Mouse (Mus musculus): Measurements from ENCODE around the gene 1190005I06Rik. TPM values are rescaled to one million over a fixed set of nuclear protein-coding genes. Genes with fewer than 3 reads are reported as not detected.

Gene 1190005I06Rik
- polyA plus RNA-seq, 1 experiment from 2014 or later, result 1.6 TPM

DNA sequence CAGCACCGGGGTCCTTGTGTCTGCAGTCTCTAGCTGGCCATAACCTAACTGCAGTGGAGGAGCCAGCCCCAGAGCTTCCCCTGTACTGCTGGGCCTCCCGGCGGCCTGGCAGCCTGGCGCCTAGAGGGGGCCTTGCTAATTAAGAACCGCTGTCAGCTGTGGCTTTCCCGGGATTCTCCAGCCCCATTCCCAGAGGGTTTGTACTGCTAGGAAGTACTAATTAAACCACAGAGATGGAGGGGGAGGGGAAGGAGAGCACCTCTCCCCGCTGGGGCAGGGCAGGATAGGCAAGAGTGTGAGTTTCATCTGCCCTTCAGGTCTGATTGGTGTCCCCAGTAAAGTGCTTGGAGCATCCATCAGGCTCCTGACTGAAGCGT, 84.1 kb downstream of the 1190005I06Rik start:
- Histone ChIP-seq H3K36me3 (ENCODE audit: control insufficient read depth, insufficient read depth, low read length) (peaks cover 25% of the 10 kb centered on the region), H3K9me3 (ENCODE audit: control insufficient read depth, low read length) (no peaks in the 10 kb centered on the region), H3K4me1 (replicated peaks; ENCODE audit: control insufficient read depth, insufficient read depth, low read length) (peaks cover 41% of the 10 kb centered on the region), H3K27me3 (replicated peaks; ENCODE audit: control insufficient read depth, insufficient read depth, low read length) (no peaks in the 10 kb centered on the region), H3K4me2 (ENCODE audit: low read length) (no peak overlapping the region; the same call in 1 of the 2 replicates), H3K27ac (ENCODE audit: low read depth) (peak overlapping the region; percentile 81), H3K4me3 (ENCODE audit: low read depth, low read length) (no peak overlapping the region), H3K9ac (ENCODE audit: low read length) (peak overlapping the region; percentile 10; the same call in 1 of the 2 replicates)
- ATAC-seq (replicated peaks; ENCODE audit: low FRiP score, low TSS enrichment, low read depth), result no peak
- DNase-seq (ENCODE audit: low spot score), result no peak
- 28% methylated on average over 8 of the region's 8 CpGs for WGBS

GRCm38 (mm10) chr8:120562680-120563347, 84.6 kb downstream of the 1190005I06Rik start:
- 80% methylated on average over 18 of the region's 18 CpGs for WGBS
- peak overlapping the region; percentile 81 for H3K27ac ChIP-seq (ENCODE audit: low read depth)
- H3K4me2 ChIP-seq (ENCODE audit: low read length), result no peak overlapping the region
- no peak overlapping the region for H3K4me3 ChIP-seq (ENCODE audit: low read depth, low read length)
- peaks cover 41% of the 10 kb centered on the region for H3K4me1 ChIP-seq (replicated peaks; ENCODE audit: control insufficient read depth, insufficient read depth, low read length)
- H3K27me3 ChIP-seq (replicated peaks; ENCODE audit: control insufficient read depth, insufficient read depth, low read length), result no peaks in the 10 kb centered on the region
- H3K36me3 ChIP-seq (ENCODE audit: control insufficient read depth, insufficient read depth, low read length), result peaks cover 19% of the 10 kb centered on the region
- ATAC-seq (replicated peaks; ENCODE audit: low FRiP score, low TSS enrichment, low read depth) (no peak), DNase-seq (ENCODE audit: low spot score) (no peak)
- peak overlapping the region; percentile 10; the same call in 1 of the 2 replicates for H3K9ac ChIP-seq (ENCODE audit: low read length)
- no peaks in the 10 kb centered on the region for H3K9me3 ChIP-seq (ENCODE audit: control insufficient read depth, low read length)

- Histone ChIP-seq H3K27me3 (replicated peaks; ENCODE audit: control insufficient read depth, insufficient read depth, low read length) (no peaks in the 10 kb centered on the region), H3K36me3 (ENCODE audit: control insufficient read depth, insufficient read depth, low read length) (peaks cover 9% of the 10 kb centered on the region; the same call in 1 of the 2 replicates), H3K4me3 (ENCODE audit: low read depth, low read length) (no peak overlapping the region), H3K9me3 (ENCODE audit: control insufficient read depth, low read length) (no peaks in the 10 kb centered on the region), H3K27ac (ENCODE audit: low read depth) (no peak overlapping the region), H3K4me2 (ENCODE audit: low read length) (no peak overlapping the region), H3K9ac (ENCODE audit: low read length) (no peak overlapping the region), H3K4me1 (replicated peaks; ENCODE audit: control insufficient read depth, insufficient read depth, low read length) (peaks cover 47% of the 10 kb centered on the region)
- 86% methylated on average over 22 of the region's 22 CpGs for WGBS
- DNase-seq (ENCODE audit: low spot score) (no peak), ATAC-seq (replicated peaks; ENCODE audit: low FRiP score, low TSS enrichment, low read depth) (no peak)
Observed at GRCm38 (mm10) chr8:120561539-120562435, 85.6 kb downstream of the 1190005I06Rik start.

GRCm38 (mm10) chr8:120560535-120560934, 86.9 kb downstream of the 1190005I06Rik start:
- Histone ChIP-seq H3K36me3 (ENCODE audit: control insufficient read depth, insufficient read depth, low read length) (0 out of 2 replicates have a peak, but pooled peaks cover 4% of the 10 kb centered on the region), H3K4me3 (ENCODE audit: low read depth, low read length) (no peak overlapping the region), H3K27ac (ENCODE audit: low read depth) (no peak overlapping the region), H3K4me1 (replicated peaks; ENCODE audit: control insufficient read depth, insufficient read depth, low read length) (peaks cover 50% of the 10 kb centered on the region), H3K27me3 (replicated peaks; ENCODE audit: control insufficient read depth, insufficient read depth, low read length) (no peaks in the 10 kb centered on the region), H3K4me2 (ENCODE audit: low read length) (no peak overlapping the region), H3K9me3 (ENCODE audit: control insufficient read depth, low read length) (no peaks in the 10 kb centered on the region), H3K9ac (ENCODE audit: low read length) (no peak overlapping the region)
- ATAC-seq (replicated peaks; ENCODE audit: low FRiP score, low TSS enrichment, low read depth) (no peak), DNase-seq (ENCODE audit: low spot score) (no peak)
- WGBS, result 81% methylated on average over 5 of the region's 5 CpGs

DNA sequence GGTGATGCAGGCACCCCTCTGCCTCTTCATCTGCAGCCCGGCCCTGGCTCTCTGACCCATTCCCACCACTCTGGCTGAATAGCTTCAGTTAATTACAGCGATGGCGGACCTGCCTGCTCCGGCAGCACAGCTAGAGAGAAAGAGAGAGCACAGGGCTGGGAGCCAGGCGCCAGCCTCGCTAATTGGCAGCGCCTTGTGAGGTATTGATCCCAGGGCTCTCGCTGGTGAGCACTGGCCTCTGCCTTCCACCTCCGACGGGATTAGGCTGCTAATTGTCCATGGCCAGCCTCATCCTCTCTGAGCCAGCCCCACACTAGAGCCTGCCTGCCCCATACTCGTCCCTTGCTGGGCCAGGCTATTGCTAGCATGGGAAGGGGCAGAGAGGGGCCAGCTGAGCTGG, 87.8 kb downstream of the 1190005I06Rik start:
- no peak for ATAC-seq (replicated peaks; ENCODE audit: low FRiP score, low TSS enrichment, low read depth)
- Histone ChIP-seq H3K27me3 (replicated peaks; ENCODE audit: control insufficient read depth, insufficient read depth, low read length) (no peaks in the 10 kb centered on the region), H3K9ac (ENCODE audit: low read length) (no peak overlapping the region), H3K4me2 (ENCODE audit: low read length) (no peak overlapping the region), H3K27ac (ENCODE audit: low read depth) (no peak overlapping the region), H3K4me1 (replicated peaks; ENCODE audit: control insufficient read depth, insufficient read depth, low read length) (peaks cover 42% of the 10 kb centered on the region), H3K36me3 (ENCODE audit: control insufficient read depth, insufficient read depth, low read length) (peaks cover 5% of the 10 kb centered on the region; the same call in 1 of the 2 replicates), H3K4me3 (ENCODE audit: low read depth, low read length) (no peak overlapping the region), H3K9me3 (ENCODE audit: control insufficient read depth, low read length) (no peaks in the 10 kb centered on the region)
- DNase-seq (ENCODE audit: low spot score), result no peak
- WGBS, result 53% methylated on average over 11 of the region's 11 CpGs

Other genes starting within 250 kb of the 1190005I06Rik start
- 121 and 122 TPM in 2 replicates for gene Gins2, start 58.3 kb downstream of the 1190005I06Rik start, polyA plus RNA-seq (2014; fragmentation: Nextera tagmentation; extraction: Ambion mirVana)
- gene Gm27021, start 20.4 kb upstream of the 1190005I06Rik start, polyA plus RNA-seq (2014; fragmentation: Nextera tagmentation; extraction: Ambion mirVana), result 0.62 and 1.7 TPM in 2 replicates
- gene Cox4i1, start 20.6 kb upstream of the 1190005I06Rik start, polyA plus RNA-seq (2014; fragmentation: Nextera tagmentation; extraction: Ambion mirVana), result 1,269 and 1,281 TPM in 2 replicates
- 290 and 294 TPM in 2 replicates for gene Emc8, start 20.9 kb upstream of the 1190005I06Rik start, polyA plus RNA-seq (2014; fragmentation: Nextera tagmentation; extraction: Ambion mirVana)
- 26.9 and 32.2 TPM in 2 replicates for gene Irf8, start 88.7 kb upstream of the 1190005I06Rik start, polyA plus RNA-seq (2014; fragmentation: Nextera tagmentation; extraction: Ambion mirVana)